Mouse (Mus musculus) limb, embryonic 15.5 days (tissue): ENCODE results near the gene Vmn2r37. TPM values are rescaled to one million over a fixed set of nuclear protein-coding genes. Genes with fewer than 3 reads are reported as not detected.
"Not testable (repeated sequence)": the region's sequence is repeated elsewhere in the genome, so short reads cannot be mapped to it uniquely, and the experiment has no call there.

ENCODE experiments used
- ATAC-seq: fragments of 200-750 bp; cut with Nextera tagmentation; 2 replicates; pipeline ENCODE4 v1.8.0; 2017; ENCODE audit warnings: low read depth, moderate TSS enrichment; ENCODE audit not compliant: insufficient number of reproducible peaks, low FRiP score, low TSS enrichment
- H3K27ac ChIP-seq: fragments of 300-500 bp; sonication (generic); 2 replicates; pipeline ENCODE4 v1.5.1; 2015; ENCODE audit warnings: moderate library complexity, mild to moderate bottlenecking, inconsistent platforms
- H3K27me3 ChIP-seq: fragments of 300-500 bp; sonication (generic); 2 replicates; pipeline ENCODE4 v1.6.1; 2015; ENCODE audit warnings: inconsistent platforms
- H3K36me3 ChIP-seq: fragments of 300-500 bp; sonication (generic); 2 replicates; pipeline ENCODE4 v1.6.1; 2015; ENCODE audit warnings: inconsistent platforms
- H3K4me1 ChIP-seq: fragments of 300-500 bp; sonication (generic); 2 replicates; pipeline ENCODE4 v1.6.1; 2015; ENCODE audit warnings: inconsistent platforms
- H3K4me2 ChIP-seq: fragments of 300-500 bp; sonication (generic); 2 replicates; pipeline ENCODE4 v1.6.1; 2015; ENCODE audit warnings: mild to moderate bottlenecking, inconsistent platforms
- H3K4me3 ChIP-seq: fragments of 300-500 bp; sonication (generic); 2 replicates; pipeline ENCODE4 v1.5.1; 2015; ENCODE audit warnings: mild to moderate bottlenecking, inconsistent platforms
- H3K9ac ChIP-seq: fragments of 300-500 bp; sonication (generic); 2 replicates; pipeline ENCODE4 v1.6.1; 2015; ENCODE audit warnings: inconsistent platforms
- H3K9me3 ChIP-seq: fragments of 300-500 bp; sonication (generic); 2 replicates; pipeline ENCODE4 v1.6.1; 2016; ENCODE audit warnings: inconsistent platforms
- WGBS: fragments of 180-500 bp; shearing (Covaris S2); methylation state at CpG from one replicate; pipeline ENCODE4 v1.1.7; 2015; 5-methylcytosine and 5-hydroxymethylcytosine counted together
- polyA plus RNA-seq: library from polyadenylated mRNA; unstranded; fragments of >200 nt; fragmentation: Nextera tagmentation; extraction: Ambion mirVana; gene quantifications from 2 replicates; pipeline ENCODE4 v1.2.1, GENCODE M21; 2015

The Vmn2r37 gene
- polyA plus RNA-seq = not detected in 2 replicates

GRCm38 (mm10) chr7:9223553-9223952, at the start of gene Vmn2r37:
Vmn2r37 (minus strand) TSS chr7:9223653.
- H3K36me3 ChIP-seq, H3K4me2 ChIP-seq, H3K9ac ChIP-seq, H3K27ac ChIP-seq, H3K4me3 ChIP-seq, H3K27me3 ChIP-seq, H3K9me3 ChIP-seq, ATAC-seq, H3K4me1 ChIP-seq: not testable (repeated sequence)
- WGBS = 52% methylated on average over 2 of the region's 2 CpGs

Other genes starting within 250 kb of the Vmn2r37 start
- not detected in 2 replicates for gene Vmn2r39, start 192.9 kb downstream of the Vmn2r37 start, polyA plus RNA-seq
- not detected in 2 replicates for gene Vmn2r38, start 125.8 kb downstream of the Vmn2r37 start, polyA plus RNA-seq